Mouse (Mus musculus): ENCODE results near the gene Cdh13.

The Cdh13 gene

DNA sequence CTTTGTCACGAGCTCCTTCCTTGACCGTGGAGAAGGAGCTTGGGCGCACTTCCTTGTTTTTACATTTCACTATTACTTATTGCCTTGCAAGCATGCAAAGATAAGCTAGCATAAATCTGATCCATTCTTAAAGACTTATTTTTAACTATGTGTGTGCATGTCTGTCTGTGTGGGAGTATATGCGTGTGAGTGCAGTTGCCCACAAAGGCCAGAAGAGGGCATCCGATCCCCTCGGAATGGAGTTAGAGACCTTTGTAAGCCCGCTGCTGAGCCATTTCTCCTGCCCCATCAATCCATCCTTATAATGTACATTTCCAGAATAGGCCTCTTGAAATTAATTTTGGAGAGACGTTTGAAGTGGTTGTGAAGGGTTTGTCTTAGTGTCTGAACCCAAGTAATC is 298.7 kb downstream of the Cdh13 start:
- DNase-seq: no peak

- DNase-seq: no peak
Observed at GRCm38 (mm10) chr8:118587981-118588380, 304.4 kb downstream of the Cdh13 start.

DNA sequence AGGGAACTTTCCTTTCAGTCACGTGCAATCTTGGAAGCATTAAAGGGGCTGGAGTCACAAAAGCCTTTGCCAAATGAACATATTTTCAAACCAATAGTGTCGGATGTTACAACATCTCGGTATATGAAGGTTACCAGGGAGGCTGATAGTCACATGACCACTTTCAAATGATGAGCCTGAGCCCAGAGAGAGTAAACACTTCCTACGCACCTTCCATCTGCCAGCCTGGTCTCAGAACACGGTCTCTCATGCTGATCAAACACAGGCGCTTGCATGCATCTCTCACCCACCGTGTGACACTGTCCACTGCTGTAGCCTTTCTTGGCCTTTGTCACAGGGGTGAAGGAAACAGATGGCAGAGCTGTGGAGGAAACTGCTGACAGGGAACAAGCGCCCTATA is 313.3 kb downstream of the Cdh13 start:
- DNase-seq: no peak

- DNase-seq: no peak
Observed at GRCm38 (mm10) chr8:118601376-118601775, 317.8 kb downstream of the Cdh13 start.

DNA sequence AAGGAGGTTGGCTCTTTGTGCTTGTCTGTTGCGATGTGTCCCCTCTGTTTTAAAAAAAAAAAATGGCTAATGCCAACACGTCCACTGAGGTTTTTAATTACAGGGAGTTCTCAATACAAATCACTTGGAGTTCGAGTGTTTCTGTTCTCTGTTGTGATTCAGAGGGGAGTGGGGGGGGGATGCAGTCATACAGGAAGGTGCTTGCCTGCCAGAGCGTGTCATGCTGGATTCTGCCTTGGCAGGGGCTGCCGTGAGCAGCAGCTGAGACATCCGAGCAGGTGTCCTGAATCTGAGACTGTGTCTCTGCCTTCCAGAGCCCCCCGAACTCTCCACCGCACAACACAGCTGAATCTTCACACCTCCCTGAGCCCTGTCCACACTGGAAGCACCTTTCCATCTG is 318.5 kb downstream of the Cdh13 start:
- peak; percentile 7 for DNase-seq

GRCm38 (mm10) chr8:118611551-118611950 is 328.0 kb downstream of the Cdh13 start:
- no peak for DNase-seq

GRCm38 (mm10) chr8:118618195-118618594 is 334.7 kb downstream of the Cdh13 start:
- DNase-seq: no peak

GRCm38 (mm10) chr8:118626425-118626824 is 342.9 kb downstream of the Cdh13 start:
- no peak for DNase-seq

- DNase-seq: no peak
Observed at GRCm38 (mm10) chr8:118627737-118628136, 344.2 kb downstream of the Cdh13 start.

DNA sequence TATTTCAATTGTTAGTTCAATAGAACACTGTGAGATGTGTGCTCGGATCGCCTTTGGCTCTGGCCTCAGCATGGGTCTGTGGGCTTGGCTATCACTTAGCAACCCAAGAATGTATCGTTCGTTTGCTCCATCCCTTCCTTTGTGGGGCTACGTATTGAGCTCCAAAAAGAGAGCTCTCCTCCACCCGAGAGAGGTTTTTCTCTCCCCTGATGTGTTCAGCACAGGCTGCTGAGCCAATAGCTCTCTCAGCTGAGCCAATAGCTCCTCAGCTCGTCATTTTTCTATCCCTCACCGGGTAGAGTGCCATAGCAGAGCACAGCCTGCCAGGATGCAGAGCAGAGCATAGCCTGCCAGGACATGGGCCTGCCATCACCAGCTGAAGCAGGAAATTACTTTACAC is 345.2 kb downstream of the Cdh13 start:
- DNase-seq: no peak

- no peak for DNase-seq
Observed at GRCm38 (mm10) chr8:118635296-118636060, 351.9 kb downstream of the Cdh13 start.

- DNase-seq: no peak
Observed at GRCm38 (mm10) chr8:118639606-118640005, 356.1 kb downstream of the Cdh13 start.

- no peak for DNase-seq
Observed at GRCm38 (mm10) chr8:118641799-118642198, 358.3 kb downstream of the Cdh13 start.

- DNase-seq: no peak
Observed at GRCm38 (mm10) chr8:118648801-118649537, 365.4 kb downstream of the Cdh13 start.

- DNase-seq: no peak
Observed at GRCm38 (mm10) chr8:118649981-118650380, 366.4 kb downstream of the Cdh13 start.

DNA sequence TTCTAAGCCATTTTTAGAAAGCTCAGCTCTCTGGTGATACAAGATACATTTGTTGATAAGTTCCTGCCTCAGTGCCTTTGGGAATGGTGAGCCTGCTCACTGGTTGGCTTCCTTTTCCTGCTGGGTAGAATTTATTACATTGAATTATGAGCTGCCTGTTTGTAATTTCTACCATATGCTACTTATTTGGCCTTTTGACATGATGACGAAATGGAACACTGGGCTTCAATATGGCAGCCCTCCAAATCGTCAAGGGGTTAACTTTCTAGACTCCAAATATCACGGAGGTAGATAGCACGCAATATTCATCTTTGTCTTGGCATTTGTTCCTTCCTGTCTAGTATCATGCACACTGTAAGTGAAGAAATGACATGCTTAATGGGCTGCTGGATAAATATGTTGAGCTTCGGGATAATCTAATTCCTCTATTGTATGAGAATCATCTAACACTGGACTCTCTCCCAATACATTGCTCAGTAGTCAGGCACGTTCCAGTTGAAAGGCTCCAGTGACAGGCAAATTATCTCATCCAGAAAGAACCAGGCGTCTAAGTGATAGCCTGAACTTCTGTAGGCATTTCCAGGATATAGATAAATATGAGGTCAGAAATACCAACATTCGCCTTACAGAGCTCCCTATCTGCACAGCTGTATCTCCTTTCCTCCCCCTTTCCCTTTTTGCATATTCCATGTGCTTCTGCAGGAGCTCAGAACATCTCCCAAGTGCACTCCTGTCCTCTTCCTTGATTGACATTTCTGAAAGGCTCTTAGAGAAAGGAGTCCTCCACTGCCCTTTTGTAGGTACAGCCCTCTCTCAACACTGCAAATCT is 378.7 kb downstream of the Cdh13 start:
- no peak for DNase-seq

GRCm38 (mm10) chr8:118665081-118665480 is 381.5 kb downstream of the Cdh13 start:
- no peak for DNase-seq

DNA sequence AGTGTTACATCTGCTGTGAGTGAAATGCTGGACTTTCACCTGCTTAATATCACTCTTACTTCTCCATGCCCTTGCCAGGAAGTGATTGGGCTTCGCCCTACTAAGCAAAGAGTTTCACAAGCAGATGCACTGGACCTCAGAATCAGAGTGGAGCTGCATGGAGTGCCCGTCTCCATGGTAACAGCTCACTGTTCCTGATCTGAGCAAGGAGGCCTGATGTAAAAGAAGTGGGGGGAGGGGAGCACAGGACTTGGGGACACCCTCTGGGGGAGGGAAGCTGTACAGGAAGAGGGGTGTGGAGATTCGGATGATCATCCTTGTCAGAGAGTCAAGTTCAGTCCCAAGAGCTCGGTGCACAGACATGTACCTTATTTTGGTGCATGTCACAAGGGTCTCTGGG is 384.2 kb downstream of the Cdh13 start:
- no peak for DNase-seq

DNA sequence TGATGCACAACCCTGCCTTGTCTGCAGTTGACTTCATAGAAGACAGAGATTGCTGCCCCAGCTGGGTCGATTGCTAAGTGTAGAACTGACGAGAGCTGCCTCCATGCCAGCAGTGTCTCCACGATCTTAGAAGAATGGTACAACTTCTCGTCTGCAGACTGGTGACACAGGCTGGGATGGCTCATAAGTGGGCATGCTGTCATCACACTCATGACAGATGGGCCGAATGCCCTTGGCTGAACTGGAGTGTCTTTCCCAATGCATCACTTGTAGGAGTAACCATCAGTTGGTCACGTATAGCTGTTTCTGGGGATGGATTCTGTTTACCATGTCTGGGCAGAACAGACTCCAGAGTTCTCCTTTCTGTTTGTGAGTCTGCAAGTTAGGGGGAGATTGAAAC is 392.7 kb downstream of the Cdh13 start:
- no peak for DNase-seq

GRCm38 (mm10) chr8:118679347-118679746 is 395.8 kb downstream of the Cdh13 start:
- DNase-seq: no peak

- DNase-seq: no peak
Observed at GRCm38 (mm10) chr8:118683386-118683785, 399.9 kb downstream of the Cdh13 start.

DNA sequence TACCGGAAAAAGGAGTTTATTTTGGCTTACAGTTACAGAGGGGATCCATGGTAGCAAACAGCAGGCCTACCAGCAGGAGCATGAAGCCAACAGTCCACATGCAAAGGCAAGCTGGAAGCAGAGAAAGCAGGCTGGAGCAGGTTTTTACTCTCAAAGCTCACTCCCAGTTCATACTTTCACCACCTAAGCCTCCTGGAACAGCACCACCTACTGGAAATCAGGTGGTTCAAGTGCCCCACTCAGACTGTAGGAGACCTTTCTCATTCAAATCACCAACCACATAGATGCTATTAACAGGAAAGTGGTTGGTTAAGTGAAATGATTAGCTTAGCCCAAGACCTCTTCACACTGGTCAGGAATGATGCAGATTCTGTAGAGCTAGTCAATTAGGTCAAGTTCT is 402.3 kb downstream of the Cdh13 start:
- DNase-seq: no peak

- DNase-seq: no peak
Observed at GRCm38 (mm10) chr8:118689849-118690248, 406.3 kb downstream of the Cdh13 start.

All from thymus, postnatal 14 days (tissue).